Mouse (Mus musculus): ENCODE measurements around the gene Olfr1157.

Olfr1157 gene

DNA sequence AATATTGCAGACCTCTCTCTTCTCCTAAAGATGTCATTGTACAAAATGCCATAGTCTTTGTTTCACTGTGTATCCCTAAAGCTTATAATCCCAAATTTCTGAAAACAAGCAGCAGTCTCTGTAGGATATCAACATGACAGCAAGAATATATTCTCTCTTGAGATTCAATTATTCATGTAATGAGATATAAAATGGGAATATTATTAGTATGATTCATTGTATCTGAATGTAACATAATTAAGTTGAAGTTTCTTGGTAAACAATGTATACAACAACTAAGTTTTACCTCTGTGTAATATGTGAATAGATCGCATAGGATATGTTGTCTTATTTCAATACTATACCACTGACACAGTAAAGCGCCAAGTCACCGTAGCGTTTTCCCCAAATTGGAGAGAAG, at the start of gene Olfr1157:
Gene Olfr1157 (minus strand): TSS at position 101 of the 400 bp plus-strand sequence.
- no peak for DNase-seq

DNA sequence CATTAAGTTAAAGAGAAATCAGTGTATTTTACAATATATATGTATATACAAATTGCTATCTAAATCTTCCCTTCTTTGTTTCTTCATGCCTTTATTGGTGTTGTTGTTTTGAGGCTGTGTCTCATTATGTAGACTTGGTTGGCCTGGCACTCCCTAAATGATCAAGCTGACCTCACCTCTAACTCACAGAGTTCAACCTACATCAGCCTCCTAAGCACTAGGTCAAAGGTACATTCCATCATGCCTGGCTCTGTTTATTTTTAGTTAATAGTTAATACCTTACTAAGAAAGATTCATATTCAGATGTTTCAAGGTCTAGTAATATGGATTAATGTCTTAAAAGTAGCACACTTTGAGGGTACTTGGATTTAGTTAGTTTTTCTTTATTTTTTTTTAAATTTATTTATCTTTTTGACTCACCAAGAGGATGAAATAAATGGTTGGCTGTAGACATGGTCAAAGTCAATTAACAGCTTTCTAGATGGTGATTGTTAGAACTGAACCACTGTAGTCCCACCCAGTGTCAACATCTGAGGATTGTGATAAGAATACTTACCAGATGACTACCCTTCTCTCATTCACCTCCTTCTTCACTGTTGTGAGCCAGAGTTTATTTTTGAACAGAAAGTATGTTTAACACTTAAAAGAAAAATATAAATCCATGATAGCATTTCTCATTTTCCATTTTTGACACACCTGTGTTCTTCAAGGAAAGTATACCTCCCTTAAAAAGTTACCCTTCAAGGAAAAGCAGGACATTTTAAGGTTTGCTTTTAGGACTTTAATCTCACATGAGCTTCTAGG, 39.6 kb upstream of the Olfr1157 start, which contains the start of gene Olfr1160:
Gene Olfr1160 (minus strand): TSS at position 754 of the 804 bp plus-strand sequence.
- DNase-seq = no peak

DNA sequence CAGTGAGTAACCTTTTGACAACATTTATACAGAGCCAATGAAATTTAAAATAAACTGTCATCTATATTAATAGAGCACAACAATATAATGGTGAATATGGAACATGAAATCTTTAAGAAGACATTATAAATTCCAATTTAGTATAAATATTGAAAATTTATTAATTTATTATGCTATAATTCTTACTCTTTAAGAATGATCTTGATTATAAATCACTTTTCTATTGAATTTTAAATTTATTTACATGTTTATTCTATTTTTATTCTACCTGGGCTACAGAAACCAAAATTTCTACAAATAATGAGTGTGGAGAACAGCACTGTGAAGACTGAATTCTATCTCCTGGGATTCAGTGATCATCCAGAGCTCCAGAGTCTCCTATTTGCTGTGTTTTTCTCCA, 21.7 kb upstream of the Olfr1157 start, which contains the start of gene Olfr1158:
Gene Olfr1158 (plus strand): TSS at position 301 of the 400 bp plus-strand sequence.
- no peak for DNase-seq

DNA sequence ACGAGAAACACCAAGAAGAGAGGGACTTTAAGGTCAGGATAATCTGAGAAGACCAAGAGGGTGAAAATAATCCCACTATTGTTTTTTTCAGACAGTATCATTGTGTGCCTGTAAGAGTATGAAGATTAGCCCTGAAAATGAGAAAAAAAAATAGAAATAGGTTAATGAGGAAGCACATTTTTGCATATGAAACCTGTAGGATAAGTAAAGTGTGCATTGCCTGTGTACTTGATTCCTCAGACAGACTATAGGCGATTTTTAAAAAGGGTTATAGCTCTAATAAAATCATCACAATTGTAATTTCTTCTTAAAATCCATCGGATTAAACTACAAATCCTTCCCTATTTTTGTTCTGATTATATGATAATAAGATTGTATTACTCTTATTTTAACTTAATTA, 6.5 kb upstream of the Olfr1157 start, which contains the start of gene Olfr74:
Gene Olfr74 (minus strand): TSS at position 101 of the 400 bp plus-strand sequence.
- no peak for DNase-seq

DNA sequence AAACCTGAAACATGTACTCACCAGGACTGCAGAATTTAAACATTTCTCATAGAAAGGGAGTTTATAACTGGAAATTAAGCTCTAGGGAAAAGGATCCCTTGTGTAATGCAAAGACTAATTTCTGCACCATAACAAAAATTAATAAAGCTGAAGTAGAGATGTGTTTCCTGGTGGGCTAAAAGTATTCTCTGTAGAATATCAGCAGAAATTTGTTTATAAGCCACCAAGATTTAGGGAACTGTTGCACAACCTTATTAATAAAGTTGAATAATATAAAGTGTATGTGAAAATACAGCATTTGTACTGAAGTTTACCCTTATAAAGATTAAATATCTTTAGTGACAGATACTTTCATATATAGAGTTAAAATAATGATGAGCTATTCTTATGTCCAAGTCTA, 15.1 kb downstream of the Olfr1157 start, which contains the start of gene Olfr1156:
Gene Olfr1156 (minus strand): TSS at position 101 of the 400 bp plus-strand sequence.
- DNase-seq = no peak

DNA sequence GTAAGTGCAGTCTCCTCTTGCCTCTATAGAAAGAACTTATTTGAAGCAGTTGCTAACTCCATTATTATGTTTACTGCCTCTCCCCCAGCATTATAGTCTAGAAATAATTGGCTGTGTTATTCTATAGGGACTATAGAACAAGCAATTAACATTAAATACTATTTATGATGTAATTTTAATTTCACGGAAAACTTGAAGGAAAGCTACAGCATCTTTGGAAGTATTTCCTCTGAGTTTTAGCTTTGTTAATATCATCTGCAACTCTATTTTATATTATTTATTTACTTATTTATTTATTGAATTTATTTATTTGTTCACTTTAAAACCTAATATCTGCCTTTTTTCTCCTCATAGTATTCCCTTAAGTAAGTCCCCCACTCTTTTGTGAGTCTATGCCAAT, 23.1 kb downstream of the Olfr1157 start, which contains the start of gene Olfr1155:
Gene Olfr1155 (minus strand): TSS at position 101 of the 400 bp plus-strand sequence.
- no peak for DNase-seq
